Mouse (Mus musculus): ENCODE data around the gene Gm20683.
"Not testable (repeated sequence)": the region's sequence is repeated elsewhere in the genome, so short reads cannot be mapped to it uniquely, and the experiment has no call there.

Gm20683 gene

DNA sequence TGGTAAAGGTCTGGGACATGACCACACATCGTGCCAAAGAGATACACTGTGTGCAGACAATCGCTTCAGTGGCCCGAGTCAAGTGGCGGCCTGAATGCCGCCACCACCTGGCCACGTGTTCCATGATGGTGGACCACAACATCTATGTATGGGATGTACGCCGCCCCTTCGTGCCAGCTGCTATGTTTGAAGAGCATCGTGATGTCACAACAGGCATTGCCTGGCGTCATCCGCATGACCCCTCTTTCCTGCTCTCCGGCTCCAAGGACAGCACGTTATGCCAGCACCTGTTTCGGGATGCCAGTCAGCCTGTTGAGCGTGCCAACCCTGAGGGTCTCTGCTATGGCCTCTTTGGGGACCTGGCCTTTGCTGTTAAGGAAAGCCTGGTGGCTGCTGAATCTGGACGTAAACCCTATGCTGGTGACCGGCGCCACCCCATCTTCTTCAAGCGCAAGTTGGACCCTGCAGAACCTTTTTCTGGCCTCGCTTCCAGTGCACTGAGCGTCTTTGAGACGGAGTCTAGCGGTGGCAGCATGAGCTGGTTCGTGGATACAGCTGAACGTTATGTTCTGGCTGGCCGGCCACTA, 15.5 kb downstream of the Gm20683 start:
- DNase-seq: no peak

DNA sequence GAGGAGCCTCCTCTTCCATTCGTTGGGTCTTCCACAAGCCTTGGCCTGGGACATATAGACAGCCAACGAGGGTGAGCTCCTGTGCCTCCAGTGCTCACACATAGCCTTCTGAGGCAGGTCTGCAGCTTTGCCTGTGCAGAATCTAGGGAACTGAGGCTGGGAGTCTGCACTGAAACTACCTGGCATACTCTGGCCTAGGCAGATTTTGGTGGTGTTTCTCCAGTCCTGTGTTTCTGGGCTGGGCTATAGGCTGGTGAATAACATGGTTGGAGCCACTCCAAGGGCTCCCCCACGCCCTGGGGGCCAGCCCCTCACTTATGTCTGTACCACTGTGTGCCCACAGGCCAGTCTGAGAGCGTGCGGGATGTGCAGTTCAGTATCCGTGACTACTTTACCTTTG, 16.3 kb downstream of the Gm20683 start:
- DNase-seq: no peak

DNA sequence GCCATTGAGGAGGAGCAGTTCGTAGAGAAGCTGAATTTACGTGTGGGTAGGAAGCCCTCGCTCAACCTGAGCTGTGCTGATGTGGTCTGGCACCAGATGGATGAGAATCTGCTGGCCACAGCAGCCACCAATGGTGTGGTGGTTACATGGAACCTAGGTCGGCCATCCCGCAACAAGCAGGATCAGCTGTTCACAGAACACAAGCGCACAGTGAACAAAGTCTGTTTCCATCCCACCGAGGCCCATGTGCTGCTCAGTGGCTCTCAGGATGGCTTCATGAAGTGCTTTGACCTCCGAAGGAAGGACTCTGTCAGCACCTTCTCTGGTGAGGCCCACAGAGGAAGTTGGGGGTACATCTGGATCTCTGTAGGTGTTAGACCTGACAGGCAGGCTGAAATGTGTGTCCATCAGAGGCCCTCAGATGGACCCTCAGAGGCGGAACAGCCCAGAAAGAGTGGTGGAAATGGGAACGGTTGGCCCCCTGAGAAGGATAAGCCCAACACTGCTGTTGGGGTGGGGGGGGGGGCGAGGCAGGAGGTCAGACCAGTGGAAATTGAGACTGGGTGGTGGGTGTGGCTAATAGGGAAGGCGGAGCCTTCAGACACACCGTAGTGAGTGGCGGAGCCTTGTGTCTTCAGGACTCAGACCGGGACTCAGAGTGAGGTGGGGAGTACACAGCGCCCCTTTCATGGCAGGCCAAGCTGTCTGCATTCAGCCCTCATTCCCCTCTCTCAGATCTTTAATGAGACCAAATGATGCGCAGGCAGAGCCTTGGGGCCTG, 17.0 kb downstream of the Gm20683 start:
- DNase-seq: no peak

DNA sequence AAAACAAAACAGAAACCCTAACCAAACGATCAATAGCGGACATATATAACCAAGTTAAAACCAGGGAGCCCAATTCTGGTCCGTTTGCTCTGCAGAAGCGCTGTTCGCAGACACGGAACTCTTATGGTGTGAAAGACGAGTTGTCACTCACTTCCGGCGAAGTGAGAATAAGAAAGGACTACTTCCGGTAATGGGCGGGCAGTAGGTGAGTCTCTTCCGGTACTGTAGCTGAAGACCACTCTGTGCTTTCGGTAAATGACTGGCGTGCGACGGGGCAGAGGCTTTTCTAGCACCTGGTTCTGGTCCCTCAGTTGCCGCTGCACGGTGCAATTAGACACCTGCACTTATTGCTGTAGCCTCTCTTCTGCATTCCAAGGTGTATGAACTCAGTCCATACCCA, 18.1 kb downstream of the Gm20683 start, which contains the start of gene Wdr24:
Wdr24 (plus strand) TSS at position 176 of the 400 bp plus-strand sequence.
- peak; percentile 78 for DNase-seq

DNA sequence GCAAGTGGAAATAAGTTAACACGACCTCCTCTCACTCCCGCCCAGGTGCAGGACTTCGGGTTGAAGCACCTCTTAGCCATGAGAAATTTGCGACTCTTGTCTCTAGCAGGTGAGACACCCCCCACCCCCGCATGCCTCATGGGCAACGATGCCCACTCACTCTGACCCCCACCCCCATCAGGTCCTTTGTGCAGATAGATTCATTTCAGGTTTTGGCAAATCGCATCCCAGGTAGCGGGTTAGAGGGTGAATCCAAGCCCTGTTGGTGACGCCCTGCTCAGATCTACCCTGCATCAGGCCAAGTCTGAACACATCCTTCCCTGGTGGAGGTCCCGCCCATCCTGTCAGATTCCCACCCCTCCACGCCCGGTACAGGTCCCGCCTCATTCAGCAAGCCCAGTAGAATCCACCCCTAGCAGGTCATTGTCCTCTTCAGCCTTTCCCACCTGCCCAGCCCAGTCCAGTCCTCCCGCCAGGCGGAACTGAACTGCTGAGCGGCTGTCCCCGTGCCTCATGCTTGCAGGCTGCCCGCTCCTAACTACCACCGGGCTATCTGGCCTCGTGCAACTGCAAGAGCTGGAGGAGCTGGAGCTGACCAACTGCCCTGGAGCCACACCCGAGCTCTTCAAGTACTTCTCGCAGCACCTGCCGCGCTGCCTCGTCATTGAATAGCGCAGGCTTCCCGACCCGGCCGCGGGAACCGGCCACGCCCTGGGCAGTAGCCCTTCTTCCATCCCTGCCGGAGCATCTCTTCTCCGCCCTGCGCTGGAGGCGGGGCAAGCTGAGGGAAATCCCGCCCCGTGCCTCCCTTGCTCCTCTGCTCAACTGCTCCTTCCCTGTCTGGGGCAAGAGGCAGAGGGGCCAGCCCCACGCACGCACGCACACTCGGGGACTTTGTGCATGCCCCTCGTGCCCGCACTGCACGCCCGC, 22.4 kb downstream of the Gm20683 start:
- DNase-seq: no peak

DNA sequence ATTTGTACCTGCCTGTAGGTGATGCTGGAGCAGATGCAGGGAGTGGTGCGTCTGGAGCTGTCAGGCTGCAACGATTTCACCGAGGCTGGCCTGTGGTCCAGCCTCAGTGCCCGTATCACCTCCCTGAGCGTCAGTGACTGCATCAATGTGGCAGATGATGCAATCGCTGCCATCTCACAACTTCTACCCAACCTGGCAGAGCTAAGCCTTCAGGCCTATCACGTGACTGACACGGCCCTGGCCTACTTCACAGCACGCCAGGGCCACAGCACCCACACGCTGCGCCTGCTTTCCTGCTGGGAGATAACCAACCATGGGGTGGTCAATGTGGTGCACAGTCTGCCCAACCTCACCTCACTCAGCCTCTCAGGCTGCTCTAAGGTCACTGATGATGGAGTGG, 23.9 kb downstream of the Gm20683 start:
- DNase-seq: no peak

DNA sequence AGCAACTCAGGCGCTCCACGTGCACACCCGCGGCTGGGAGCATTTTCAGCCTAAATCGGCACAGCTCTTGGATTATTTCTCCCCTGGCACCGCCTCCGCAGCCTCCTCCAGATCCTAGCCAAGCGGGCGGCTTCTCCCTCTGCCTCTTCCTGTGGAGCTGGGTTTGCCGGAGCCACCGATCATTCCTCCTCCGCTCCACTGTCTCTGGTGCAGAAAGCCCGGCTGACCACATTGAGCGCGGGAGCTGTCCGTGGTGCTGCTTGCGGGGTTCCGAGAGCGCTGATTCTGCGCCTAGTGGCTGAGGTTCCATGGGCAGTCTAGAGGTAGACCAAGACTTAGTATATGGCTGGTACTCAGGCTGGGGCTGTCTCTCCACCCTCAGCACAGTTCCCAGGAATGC, 28.1 kb downstream of the Gm20683 start:
- DNase-seq: peak; percentile 93

DNA sequence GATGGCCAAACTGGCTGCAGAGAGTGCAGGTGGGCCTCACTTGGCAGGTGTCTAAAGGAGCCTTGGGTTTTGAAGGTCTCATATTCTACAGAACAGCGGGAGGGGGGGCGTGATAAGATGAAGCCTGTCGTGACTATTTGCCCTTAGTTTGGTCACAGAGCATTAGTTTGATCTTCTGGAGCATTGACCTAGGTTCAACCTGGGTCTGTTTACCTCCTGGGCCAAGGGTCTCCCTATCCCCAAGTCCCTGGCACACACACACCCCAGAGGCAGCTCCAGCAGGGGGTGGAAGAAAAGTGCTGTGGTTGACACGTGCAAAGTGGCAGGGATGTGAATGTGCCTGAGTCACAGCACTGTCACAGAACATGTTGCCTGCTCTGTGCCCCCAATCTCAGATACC, 30.7 kb downstream of the Gm20683 start:
- no peak for DNase-seq

DNA sequence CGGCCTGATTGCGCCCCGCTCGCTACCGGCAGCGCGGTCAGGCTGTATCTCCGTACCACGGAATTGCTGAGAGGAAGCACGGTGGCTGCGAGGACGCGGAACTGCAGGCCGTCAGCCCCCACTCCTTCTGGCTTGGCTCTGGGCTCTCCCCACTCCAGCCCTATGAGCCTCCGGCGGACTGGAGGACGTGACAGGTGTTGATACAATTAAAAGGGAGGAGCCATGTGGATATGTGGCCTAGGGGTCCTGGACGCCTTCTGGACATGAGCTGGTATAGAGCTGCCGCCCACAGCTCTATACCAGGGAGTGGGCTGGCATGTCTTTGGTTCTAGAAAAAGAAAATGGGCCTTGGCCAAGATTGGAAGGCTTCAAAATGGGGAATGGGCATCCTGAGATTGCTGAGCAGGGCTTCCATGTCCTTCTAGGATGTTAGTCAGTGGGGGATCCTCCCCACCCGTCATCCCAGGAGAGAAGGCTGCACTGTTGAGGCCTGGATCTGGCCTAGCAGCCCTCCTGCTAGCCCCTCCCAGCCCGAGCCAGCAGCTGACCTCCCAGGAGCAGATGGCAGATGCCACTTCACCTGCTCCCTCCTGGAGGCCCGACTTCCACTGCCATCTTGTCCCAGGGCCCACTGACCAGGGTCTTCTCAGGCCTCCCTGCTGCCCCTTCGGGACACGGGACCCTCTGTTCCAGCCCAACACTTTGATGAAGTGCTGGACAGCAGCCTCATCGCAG, 31.8 kb downstream of the Gm20683 start:
- DNase-seq: no peak

DNA sequence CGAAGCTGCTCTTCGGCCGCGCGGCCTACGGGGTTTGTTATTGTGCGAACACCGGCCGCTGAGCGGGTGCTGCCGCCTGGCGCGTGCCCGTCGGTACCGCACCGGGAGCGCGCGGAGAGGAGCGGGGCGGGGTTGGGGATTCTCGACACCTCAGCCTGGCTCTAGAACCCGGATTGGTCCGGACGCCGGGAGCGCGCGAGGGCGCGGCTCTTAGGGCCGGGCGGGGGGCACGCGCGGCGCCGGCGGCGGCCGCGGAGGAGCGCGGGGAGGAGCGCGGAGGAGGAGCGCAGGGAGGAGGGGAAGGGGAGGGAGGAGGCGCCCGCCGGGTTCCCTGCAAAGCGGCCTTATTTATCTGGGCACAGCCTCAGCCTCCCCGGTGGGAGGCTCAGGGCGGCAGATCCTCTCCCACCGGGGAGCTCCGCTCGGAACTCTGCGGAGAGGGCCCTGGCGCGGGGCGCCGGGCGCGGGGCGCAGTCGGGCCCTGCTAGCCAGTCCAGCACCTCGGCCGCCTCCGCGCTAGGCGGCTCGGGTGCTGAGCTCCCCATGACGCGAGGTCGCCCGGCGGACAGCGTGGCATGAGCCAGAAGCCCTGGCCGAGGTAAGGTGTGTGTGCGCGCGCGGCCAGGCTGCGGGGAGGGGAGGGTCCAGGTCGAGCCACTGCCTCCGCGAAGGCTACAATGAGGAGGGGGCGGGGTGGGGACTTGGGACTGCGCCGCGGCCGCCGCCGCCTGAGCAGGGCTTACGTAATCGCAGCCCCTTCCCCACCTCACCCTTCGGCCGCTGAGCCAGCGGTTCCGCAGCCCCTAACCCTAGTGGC, 32.6 kb downstream of the Gm20683 start, which contains the start of gene Fbxl16:
Fbxl16 (plus strand) TSS at position 297 of the 817 bp plus-strand sequence.
- DNase-seq: peak; percentile 60

DNA sequence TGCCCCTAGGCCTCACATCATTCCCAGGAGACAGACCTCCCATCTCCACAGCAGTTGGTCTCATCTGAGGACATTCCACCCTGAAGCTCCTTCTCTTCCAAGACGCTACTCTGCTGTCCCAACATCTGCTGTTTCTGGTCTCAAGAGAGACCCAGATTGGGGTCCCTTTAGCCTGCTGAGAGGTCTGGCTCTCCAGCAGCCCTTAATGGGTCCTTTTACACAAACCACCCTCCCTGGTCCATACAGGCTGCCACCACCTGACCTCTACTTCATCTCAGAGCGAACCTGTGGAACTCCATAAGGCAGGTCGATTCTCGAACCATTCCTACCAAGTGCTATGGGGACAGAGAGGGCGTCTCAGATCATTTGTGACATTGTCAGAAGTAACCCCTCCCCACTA, 33.5 kb downstream of the Gm20683 start:
- DNase-seq: no peak

DNA sequence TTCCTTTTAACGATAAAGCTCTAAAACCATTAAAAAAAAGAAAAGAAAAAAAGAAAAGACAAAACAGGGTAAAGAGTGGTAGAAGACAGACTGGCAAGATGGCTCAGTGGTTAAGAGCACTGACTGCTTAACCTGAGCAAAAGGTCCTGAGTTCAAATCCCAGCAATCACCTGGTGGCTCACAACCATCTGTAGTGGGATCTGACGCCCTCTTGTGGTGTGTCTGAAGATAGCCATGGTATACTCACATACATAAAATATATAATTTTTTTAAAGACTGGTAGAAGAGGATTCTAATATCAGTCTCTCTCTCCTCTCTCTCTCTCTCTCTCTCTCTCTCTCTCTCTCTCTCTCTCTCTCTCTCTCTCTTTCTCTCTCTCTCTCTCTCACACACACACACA, 34.1 kb downstream of the Gm20683 start:
- not testable (repeated sequence) for DNase-seq

DNA sequence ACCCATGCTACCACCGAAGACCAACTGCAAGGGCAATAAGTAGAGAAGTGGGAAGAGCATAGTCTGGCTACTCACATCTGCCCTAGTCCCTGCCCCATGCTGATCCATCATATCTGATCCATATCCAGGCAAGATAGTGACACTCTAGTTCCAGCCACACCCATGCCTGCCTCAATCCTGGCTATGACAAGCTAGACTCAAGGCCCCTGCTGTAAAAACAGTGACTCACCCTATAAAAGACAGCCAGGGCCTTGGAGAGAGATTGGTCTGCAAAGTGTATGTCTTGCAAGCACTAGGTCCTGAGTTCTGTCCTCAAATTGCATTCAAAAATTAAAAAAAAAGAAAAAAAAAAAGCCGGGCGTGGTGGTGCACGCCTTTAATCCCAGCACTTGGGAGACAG, 35.1 kb downstream of the Gm20683 start:
- DNase-seq: no peak

DNA sequence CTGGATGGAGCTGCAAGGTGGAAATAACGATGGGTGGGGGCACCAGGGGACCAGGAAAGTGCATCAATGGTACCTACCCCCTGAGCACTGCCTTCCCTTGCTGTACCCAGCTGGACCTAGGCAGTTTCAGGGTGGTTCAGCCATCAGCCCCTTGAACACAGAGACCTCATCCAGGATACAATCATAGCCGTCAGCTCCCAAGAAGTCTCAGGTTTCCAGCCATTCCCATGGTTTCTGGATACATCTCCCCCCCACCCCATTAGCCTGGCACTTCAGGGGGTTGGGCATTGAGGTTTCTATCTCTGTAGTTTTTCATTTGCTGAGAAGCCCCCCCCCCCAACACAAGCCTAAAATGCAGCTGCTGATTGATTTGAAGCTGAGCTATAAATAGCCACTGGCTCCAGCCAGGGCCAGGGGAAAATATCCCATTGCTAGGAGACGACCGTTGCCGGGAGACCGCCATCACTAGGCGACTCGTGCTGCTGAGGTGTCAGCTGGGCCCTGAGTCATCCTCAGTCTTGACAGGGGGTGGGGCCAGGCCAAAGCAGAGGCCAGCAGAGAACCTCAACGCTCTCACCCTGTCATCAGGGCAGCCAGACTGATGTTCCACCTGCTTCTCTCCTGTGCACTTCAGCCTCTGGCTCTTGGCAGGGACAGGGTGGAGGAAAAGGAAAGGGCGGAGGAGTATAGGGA, 38.6 kb downstream of the Gm20683 start:
- DNase-seq: no peak

DNA sequence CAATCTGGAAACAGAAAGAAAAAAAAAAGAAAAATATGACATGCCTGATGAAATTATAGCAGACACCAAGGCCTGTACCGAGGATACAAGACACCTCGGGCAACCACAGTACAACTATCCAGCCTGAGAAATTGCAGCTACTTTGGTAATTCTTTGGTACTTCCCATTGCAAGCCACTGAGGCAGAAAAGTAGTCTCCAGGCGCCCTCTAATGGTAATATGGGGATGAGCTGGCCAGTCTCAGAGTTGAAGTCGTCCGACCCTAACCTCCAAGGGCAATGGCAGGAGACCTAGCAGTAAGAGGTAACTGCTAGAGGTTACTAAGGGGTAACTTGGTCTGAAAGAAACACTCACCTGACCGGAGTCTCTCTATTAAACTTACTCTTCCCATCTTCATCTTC, 40.5 kb downstream of the Gm20683 start:
- DNase-seq: peak; percentile 73

DNA sequence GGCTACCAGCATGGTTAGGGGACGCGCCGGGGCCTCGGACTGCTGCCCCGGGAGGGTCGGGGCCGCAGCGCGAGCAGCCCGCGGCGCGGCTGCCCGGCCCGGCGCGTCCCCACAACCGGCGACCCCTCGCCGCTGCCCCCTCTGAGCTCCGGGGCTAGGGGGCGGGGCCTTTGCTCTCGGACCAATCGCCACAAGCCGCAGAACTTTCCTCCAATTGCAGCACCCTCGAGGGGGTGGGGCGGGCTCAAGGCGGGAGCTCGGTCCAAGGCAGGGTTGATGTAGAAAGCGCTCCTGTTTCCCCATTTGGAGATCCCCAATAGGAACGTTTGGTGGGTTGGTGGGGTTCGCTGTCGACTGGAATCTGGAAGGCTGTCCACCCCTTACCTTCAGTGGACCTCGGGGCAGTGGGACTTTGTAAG, 44.6 kb downstream of the Gm20683 start, which contains the start of gene Metrn:
Metrn (minus strand) TSS at position 186 of the 419 bp plus-strand sequence.
- peak; percentile 97 for DNase-seq

DNA sequence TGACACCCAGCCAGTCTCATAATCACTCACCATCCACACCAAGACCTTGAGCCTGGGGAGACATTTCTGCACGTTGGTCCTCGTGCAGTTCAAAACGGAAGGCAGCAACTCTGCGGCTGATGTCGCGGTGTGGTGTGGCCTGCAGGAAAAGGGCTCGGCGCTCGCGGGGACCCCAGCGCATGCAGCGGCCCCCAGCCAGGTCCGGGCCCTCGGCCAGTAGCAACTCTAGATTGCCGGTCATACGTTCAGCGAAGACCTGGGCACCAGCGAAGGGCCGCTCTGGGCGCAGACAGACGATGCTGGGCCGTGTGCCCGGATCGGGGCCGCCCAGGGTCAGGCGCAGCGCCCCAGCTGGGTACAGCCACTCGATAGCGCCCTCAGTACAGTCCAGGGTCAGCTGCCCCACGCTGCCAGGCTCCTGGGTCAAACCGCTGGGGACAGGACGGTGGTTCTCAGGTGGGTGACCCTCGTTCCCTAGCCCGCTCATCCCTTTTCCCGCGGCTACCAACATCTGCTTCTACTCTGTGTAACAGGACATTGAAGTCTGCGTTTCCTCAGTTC, 45.3 kb downstream of the Gm20683 start:
- peak; percentile 59 for DNase-seq

DNA sequence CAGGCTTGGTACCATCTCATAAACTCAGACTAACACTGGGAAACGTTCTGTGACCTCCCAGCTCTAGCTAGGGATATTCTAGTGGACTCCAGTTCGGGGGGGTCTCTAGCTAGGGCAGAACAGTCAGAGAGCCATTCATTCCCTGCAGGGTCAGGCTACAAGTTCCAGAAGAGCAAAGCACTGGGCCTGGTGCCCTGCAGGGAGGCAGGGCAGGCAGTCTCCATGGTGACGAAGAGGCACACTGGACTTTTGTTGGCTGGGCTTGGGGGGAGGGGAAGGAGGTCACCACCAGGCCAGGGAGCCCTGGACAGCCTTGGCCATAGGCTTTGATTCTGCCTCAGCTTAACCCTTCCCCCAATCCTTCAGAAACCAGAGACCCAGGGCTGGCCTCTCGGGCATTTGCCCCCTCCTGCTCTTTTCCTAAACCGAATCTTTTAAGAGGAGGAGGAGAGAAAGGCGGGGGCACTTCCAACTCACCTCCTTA, 45.9 kb downstream of the Gm20683 start, which contains the start of gene AC134908.4:
AC134908.4 (minus strand) TSS at position 51 of the 484 bp plus-strand sequence.
- no peak for DNase-seq

DNA sequence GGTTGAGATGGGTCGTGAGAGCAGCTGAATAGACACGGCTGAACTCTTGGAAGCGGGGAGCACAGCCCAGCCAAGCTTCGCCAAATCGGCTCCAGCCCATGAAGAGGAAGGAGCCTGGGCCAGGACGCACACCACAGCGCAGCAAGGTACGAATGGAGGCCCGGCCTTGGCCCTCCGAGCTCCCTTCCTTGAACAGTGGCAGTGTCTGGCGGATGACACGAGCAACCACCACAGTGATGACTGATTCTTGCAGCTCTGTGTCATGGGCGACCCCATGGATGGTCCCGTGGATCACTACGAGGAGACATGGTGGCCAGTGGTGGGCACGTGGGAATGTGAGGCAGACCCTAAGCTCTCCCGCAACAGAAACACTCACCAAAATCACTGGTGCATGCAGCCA, 46.6 kb downstream of the Gm20683 start:
- no peak for DNase-seq

DNA sequence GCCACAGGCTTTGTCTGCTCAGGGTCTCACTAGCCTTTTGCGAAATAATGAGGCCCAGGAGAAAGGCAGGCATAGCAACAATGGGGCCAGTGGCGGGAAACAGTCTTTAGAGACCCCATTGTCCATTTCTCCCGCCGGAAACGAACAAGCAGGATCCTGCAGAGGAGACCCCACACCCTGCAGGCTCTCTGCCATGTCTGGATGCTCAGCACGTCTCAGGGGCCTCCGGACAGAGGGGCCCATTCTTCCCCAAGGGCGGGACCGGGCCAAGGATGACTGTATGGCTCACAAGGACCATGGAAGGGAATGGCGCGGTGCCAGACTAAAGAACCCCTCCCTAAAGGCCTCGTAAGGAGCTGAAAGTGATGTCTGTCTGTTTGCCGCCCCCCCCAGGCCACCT, 47.4 kb downstream of the Gm20683 start:
- DNase-seq: no peak
